ENCODE assay signal across 8 mouse cellular contexts in the genomic region with DNA sequence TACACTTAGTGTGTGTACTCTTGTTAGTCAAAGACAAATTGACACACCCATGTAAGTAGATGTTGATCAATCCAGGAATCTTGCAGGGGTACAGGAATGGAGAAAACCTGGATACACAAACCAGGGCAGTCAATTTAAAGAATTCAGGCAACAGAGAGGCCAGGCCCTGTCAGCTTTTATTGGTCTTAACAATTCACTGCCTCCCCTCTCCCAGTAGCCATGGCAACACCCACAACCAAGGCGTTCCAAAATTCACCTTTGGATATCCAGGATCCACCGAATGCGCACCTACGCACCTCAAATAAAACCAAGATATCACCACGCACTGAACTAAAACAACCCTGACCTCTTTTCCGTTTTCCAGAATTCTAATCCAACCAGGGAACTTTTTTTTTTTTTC. TPM values are rescaled to one million over a fixed set of nuclear protein-coding genes. Genes with fewer than 3 reads are reported as not detected.
DNase-seq lines count a peak whose midpoint lies in the region; ATAC-seq and TF ChIP-seq lines count a peak whose summit lies in the region.

No protein-coding gene starts in this region.

- TF ChIP-seq CTCF in heart, postnatal 0 days (IDR thresholded peaks at IDR 0.05; ENCODE audit: low read depth): no peak

- no peak for TF ChIP-seq EP300 in heart, postnatal 0 days (IDR thresholded peaks at IDR 0.05; ENCODE audit: low read depth)

- peaks cover 4% of the 10 kb centered on the region; the same call in 1 of the 2 replicates for H3K4me1 ChIP-seq in heart, postnatal 0 days (ENCODE audit: control insufficient read depth, insufficient read depth)
- peaks cover 27% of the 10 kb centered on the region for H3K4me1 ChIP-seq in liver, embryonic 12.5 days
- peaks cover 7% of the 10 kb centered on the region; the same call in 1 of the 2 replicates for H3K4me1 ChIP-seq in neural tube, embryonic 14.5 days (ENCODE audit: control insufficient read depth, insufficient read depth, low read length)

- peak overlapping the region; percentile 94 for H3K4me2 ChIP-seq in heart, postnatal 0 days (ENCODE audit: low read depth, low read length)
- peak overlapping the region; percentile 96 for H3K4me2 ChIP-seq in liver, embryonic 12.5 days
- H3K4me2 ChIP-seq in neural tube, embryonic 14.5 days (ENCODE audit: low read depth, low read length): peak overlapping the region; percentile 95

- peak overlapping the region; percentile 62 for H3K4me3 ChIP-seq in heart, postnatal 0 days (ENCODE audit: low read depth, low read length)
- H3K4me3 ChIP-seq in liver, embryonic 12.5 days: peak overlapping the region; percentile 76
- peak overlapping the region; percentile 56 for H3K4me3 ChIP-seq in neural tube, embryonic 14.5 days (ENCODE audit: low read depth, low read length)

- H3K27me3 ChIP-seq in heart, postnatal 0 days (ENCODE audit: control insufficient read depth, insufficient read depth, low read length): no peaks in the 10 kb centered on the region
- no peaks in the 10 kb centered on the region for H3K27me3 ChIP-seq in liver, embryonic 12.5 days (replicated peaks)
- H3K27me3 ChIP-seq in neural tube, embryonic 14.5 days (ENCODE audit: control insufficient read depth, insufficient read depth, low read length): no peaks in the 10 kb centered on the region

- H3K36me3 ChIP-seq in heart, postnatal 0 days (replicated peaks; ENCODE audit: control insufficient read depth, insufficient read depth, low read length): no peaks in the 10 kb centered on the region
- H3K36me3 ChIP-seq in liver, embryonic 12.5 days: no peaks in the 10 kb centered on the region
- H3K36me3 ChIP-seq in neural tube, embryonic 14.5 days (ENCODE audit: control insufficient read depth, insufficient read depth, low read length): no peaks in the 10 kb centered on the region

- no peaks in the 10 kb centered on the region for H3K9me3 ChIP-seq in heart, postnatal 0 days (replicated peaks; ENCODE audit: control insufficient read depth, low read length)
- H3K9me3 ChIP-seq in liver, embryonic 12.5 days (replicated peaks): peaks cover 3% of the 10 kb centered on the region; the same call in 1 of the 2 replicates
- H3K9me3 ChIP-seq in neural tube, embryonic 14.5 days (ENCODE audit: control insufficient read depth, low read length): no peaks in the 10 kb centered on the region

- peak overlapping the region; percentile 68 for H3K9ac ChIP-seq in heart, postnatal 0 days (replicated peaks; ENCODE audit: low read depth, low read length)
- peak overlapping the region; percentile 79 for H3K9ac ChIP-seq in liver, embryonic 12.5 days
- H3K9ac ChIP-seq in neural tube, embryonic 14.5 days (replicated peaks; ENCODE audit: low read depth, low read length): peak overlapping the region; percentile 86

- no peak for ATAC-seq in heart, postnatal 0 days (ENCODE audit: insufficient read depth, low read depth)
- ATAC-seq in liver, embryonic 12.5 days: no peak
- no peak for ATAC-seq in neural tube, embryonic 14.5 days (ENCODE audit: low read depth)

- DNase-seq in lung, adult 18-20 months: peak; percentile 37 to 52
- DNase-seq in lung, postnatal 14 days: no peak
- peak; percentile 79 for DNase-seq in cerebellum, adult 9-10 months
- no peak for DNase-seq in heart, postnatal 0 days (ENCODE audit: low spot score)
- DNase-seq in frontal cortex, adult 2 months (ENCODE audit: extremely low spot score in 1 of 2, low spot score in 1 of 2): no peak
- no peak for DNase-seq in spleen, postnatal 14 days (ENCODE audit: low spot score in 2 of 2)

- peak overlapping the region; percentile 98 for H3K27ac ChIP-seq in heart, postnatal 0 days (ENCODE audit: low read depth)
- peak overlapping the region; percentile 93 for H3K27ac ChIP-seq in liver, embryonic 12.5 days
- H3K27ac ChIP-seq in neural tube, embryonic 14.5 days (ENCODE audit: low read depth, low read length): peak overlapping the region; percentile 100

- WGBS in heart, postnatal 0 days: 18% methylated on average over 6 of the region's 6 CpGs
- 31% methylated on average over 6 of the region's 6 CpGs for WGBS in liver, embryonic 12.5 days (ENCODE audit: insufficient replicate concordance)
- 3% methylated on average over 6 of the region's 6 CpGs for WGBS in neural tube, embryonic 14.5 days

RNA-seq across cellular contexts. Expression of gene Calm1, which starts 12.9 kb away (rescaled TPM):
- 236 and 375 TPM in 2 replicates for total RNA-seq in heart, postnatal 0 days (2014; rRNA removed; ENCODE audit: low replicate concordance)
- polyA plus RNA-seq in heart, postnatal 0 days (2015; fragmentation: Nextera tagmentation; extraction: Ambion mirVana): 771 and 839 TPM in 2 replicates
- polyA plus RNA-seq in liver, embryonic 12.5 days (2016; fragmentation: Nextera tagmentation; extraction: Ambion mirVana): 739 and 779 TPM in 2 replicates
- polyA plus RNA-seq in neural tube, embryonic 14.5 days (2014; fragmentation: Nextera tagmentation; extraction: Ambion mirVana): 2,436 and 2,846 TPM in 2 replicates
- 1,569 and 1,574 TPM in 2 replicates for polyA plus RNA-seq in frontal cortex, adult 2 months (2012; rRNA removed)

RNA-seq across cellular contexts. Expression of gene Nrde2, which starts 26.9 kb away (rescaled TPM):
- 13.7 and 16.6 TPM in 2 replicates for total RNA-seq in heart, postnatal 0 days (2014; rRNA removed; ENCODE audit: low replicate concordance)
- polyA plus RNA-seq in heart, postnatal 0 days (2015; fragmentation: Nextera tagmentation; extraction: Ambion mirVana): 7.6 and 7.7 TPM in 2 replicates
- 6.9 and 8.6 TPM in 2 replicates for polyA plus RNA-seq in liver, embryonic 12.5 days (2016; fragmentation: Nextera tagmentation; extraction: Ambion mirVana)
- polyA plus RNA-seq in neural tube, embryonic 14.5 days (2014; fragmentation: Nextera tagmentation; extraction: Ambion mirVana): 11.7 and 11.9 TPM in 2 replicates
- polyA plus RNA-seq in frontal cortex, adult 2 months (2012; rRNA removed): 12.0 and 14.9 TPM in 2 replicates

Comparison
In these comparisons a context has a peak if more than half of its experiments do, and no peak if none do; other contexts are left out.
1. DNase-seq: peak in lung, adult 18-20 months (2 of 2) and cerebellum, adult 9-10 months (single experiment); none in lung, postnatal 14 days (single experiment), heart, postnatal 0 days (single experiment), frontal cortex, adult 2 months (0 of 2) and spleen, postnatal 14 days (0 of 2).
2. Peak in every context shown above with its lines, with median percentiles within 50 percentile points of each other: H3K27ac ChIP-seq, H3K4me2 ChIP-seq, H3K4me3 ChIP-seq and H3K9ac ChIP-seq.